Mouse (Mus musculus): Measurements from ENCODE around the gene Grpr. TPM values are rescaled to one million over a fixed set of nuclear protein-coding genes. Genes with fewer than 3 reads are reported as not detected.

Gene Grpr
- total RNA-seq (2014; rRNA removed) (not detected in 2 replicates), polyA plus RNA-seq (2012; rRNA removed) (not detected in 2 replicates)

GRCm38 (mm10) chrX:163549666-163550065, at the start of gene Grpr:
Gene Grpr, minus strand, starts transcription at chrX:163549677.
- Histone ChIP-seq H3K36me3 (ENCODE audit: control insufficient read depth, insufficient read depth, low read length) (no peaks in the 10 kb centered on the region), H3K27ac (replicated peaks; ENCODE audit: insufficient read depth, low read depth, low read length) (no peak within 1 kb of the TSS), H3K79me2 (ENCODE audit: control insufficient read depth, insufficient read depth, low read length) (no peaks in the 10 kb centered on the region), H3K4me1 (ENCODE audit: control insufficient read depth, insufficient read depth, low read length) (no peaks in the 10 kb centered on the region), H3K4me3 (ENCODE audit: insufficient read depth, low read depth, low read length) (no peak within 1 kb of the TSS), H3K9ac (ENCODE audit: low read depth, low read length) (no peak within 1 kb of the TSS), H3K27me3 (ENCODE audit: control insufficient read depth, insufficient read depth, low read length) (no peaks in the 10 kb centered on the region)
- TF ChIP-seq CTCF (IDR thresholded peaks at IDR 0.05; ENCODE audit: low read depth, low read length) (peak; percentile 45), POLR2A (IDR thresholded peaks at IDR 0.05; ENCODE audit: extremely low read depth, insufficient read depth, low read length) (no peak)
- 10% methylated on average over 7 of the region's 7 CpGs for WGBS
- DNase-seq (ENCODE audit: extremely low read depth, low read depth, low spot score): no peak

- no peak overlapping the region for H3K9ac ChIP-seq (ENCODE audit: low read depth, low read length)
- no peaks in the 10 kb centered on the region for H3K36me3 ChIP-seq (ENCODE audit: control insufficient read depth, insufficient read depth, low read length)
- DNase-seq (ENCODE audit: extremely low read depth, low read depth, low spot score): no peak
- H3K4me3 ChIP-seq (ENCODE audit: insufficient read depth, low read depth, low read length): no peak overlapping the region
- 58% methylated on average over 3 of the region's 3 CpGs for WGBS
- no peaks in the 10 kb centered on the region for H3K79me2 ChIP-seq (ENCODE audit: control insufficient read depth, insufficient read depth, low read length)
- TF ChIP-seq CTCF (IDR thresholded peaks at IDR 0.05; ENCODE audit: low read depth, low read length) (no peak), POLR2A (IDR thresholded peaks at IDR 0.05; ENCODE audit: extremely low read depth, insufficient read depth, low read length) (no peak)
- no peaks in the 10 kb centered on the region for H3K4me1 ChIP-seq (ENCODE audit: control insufficient read depth, insufficient read depth, low read length)
- H3K27me3 ChIP-seq (ENCODE audit: control insufficient read depth, insufficient read depth, low read length): no peaks in the 10 kb centered on the region
- no peak overlapping the region for H3K27ac ChIP-seq (replicated peaks; ENCODE audit: insufficient read depth, low read depth, low read length)
These were observed 11.0 kb upstream of the Grpr start for GRCm38 (mm10) chrX:163560521-163560920.

- Histone ChIP-seq H3K79me2 (ENCODE audit: control insufficient read depth, insufficient read depth, low read length) (no peaks in the 10 kb centered on the region), H3K4me1 (ENCODE audit: control insufficient read depth, insufficient read depth, low read length) (no peaks in the 10 kb centered on the region), H3K4me3 (ENCODE audit: insufficient read depth, low read depth, low read length) (no peak overlapping the region), H3K9ac (ENCODE audit: low read depth, low read length) (no peak overlapping the region), H3K36me3 (ENCODE audit: control insufficient read depth, insufficient read depth, low read length) (no peaks in the 10 kb centered on the region), H3K27ac (replicated peaks; ENCODE audit: insufficient read depth, low read depth, low read length) (no peak overlapping the region), H3K27me3 (ENCODE audit: control insufficient read depth, insufficient read depth, low read length) (no peaks in the 10 kb centered on the region)
- TF ChIP-seq CTCF (IDR thresholded peaks at IDR 0.05; ENCODE audit: low read depth, low read length) (no peak), POLR2A (IDR thresholded peaks at IDR 0.05; ENCODE audit: extremely low read depth, insufficient read depth, low read length) (no peak)
- WGBS: 80% methylated on average over 5 of the region's 5 CpGs
- no peak for DNase-seq (ENCODE audit: extremely low read depth, low read depth, low spot score)
These were observed 2.4 kb downstream of the Grpr start for GRCm38 (mm10) chrX:163547042-163547441.

GRCm38 (mm10) chrX:163532836-163533235, 16.6 kb downstream of the Grpr start:
- DNase-seq (ENCODE audit: extremely low read depth, low read depth, low spot score): no peak
- no peak for TF ChIP-seq CTCF (IDR thresholded peaks at IDR 0.05; ENCODE audit: low read depth, low read length)
- no peak for TF ChIP-seq POLR2A (IDR thresholded peaks at IDR 0.05; ENCODE audit: extremely low read depth, insufficient read depth, low read length)
- Histone ChIP-seq H3K4me3 (ENCODE audit: insufficient read depth, low read depth, low read length) (no peak overlapping the region), H3K27me3 (ENCODE audit: control insufficient read depth, insufficient read depth, low read length) (no peaks in the 10 kb centered on the region), H3K9ac (ENCODE audit: low read depth, low read length) (no peak overlapping the region), H3K27ac (replicated peaks; ENCODE audit: insufficient read depth, low read depth, low read length) (no peak overlapping the region), H3K4me1 (ENCODE audit: control insufficient read depth, insufficient read depth, low read length) (no peaks in the 10 kb centered on the region), H3K79me2 (ENCODE audit: control insufficient read depth, insufficient read depth, low read length) (no peaks in the 10 kb centered on the region), H3K36me3 (ENCODE audit: control insufficient read depth, insufficient read depth, low read length) (no peaks in the 10 kb centered on the region)
- 80% methylated on average over 2 of the region's 2 CpGs for WGBS

GRCm38 (mm10) chrX:163518963-163519541, 30.4 kb downstream of the Grpr start:
- Histone ChIP-seq H3K27ac (replicated peaks; ENCODE audit: insufficient read depth, low read depth, low read length) (no peak overlapping the region), H3K9ac (ENCODE audit: low read depth, low read length) (no peak overlapping the region), H3K36me3 (ENCODE audit: control insufficient read depth, insufficient read depth, low read length) (no peaks in the 10 kb centered on the region), H3K27me3 (ENCODE audit: control insufficient read depth, insufficient read depth, low read length) (no peaks in the 10 kb centered on the region), H3K79me2 (ENCODE audit: control insufficient read depth, insufficient read depth, low read length) (no peaks in the 10 kb centered on the region), H3K4me3 (ENCODE audit: insufficient read depth, low read depth, low read length) (no peak overlapping the region), H3K4me1 (ENCODE audit: control insufficient read depth, insufficient read depth, low read length) (no peaks in the 10 kb centered on the region)
- no peak for DNase-seq (ENCODE audit: extremely low read depth, low read depth, low spot score)
- WGBS: 64% methylated on average over 4 of the region's 4 CpGs
- TF ChIP-seq POLR2A (IDR thresholded peaks at IDR 0.05; ENCODE audit: extremely low read depth, insufficient read depth, low read length): no peak
- no peak for TF ChIP-seq CTCF (IDR thresholded peaks at IDR 0.05; ENCODE audit: low read depth, low read length)

GRCm38 (mm10) chrX:163511766-163512165, 37.7 kb downstream of the Grpr start:
- WGBS: 48% methylated on average over 2 of the region's 2 CpGs
- H3K27ac ChIP-seq (replicated peaks; ENCODE audit: insufficient read depth, low read depth, low read length): no peak overlapping the region

More at GRCm38 (mm10) chrX:163511766-163512165, 37.7 kb downstream of the Grpr start:
- Histone ChIP-seq H3K4me3 (ENCODE audit: insufficient read depth, low read depth, low read length) (no peak overlapping the region), H3K9ac (ENCODE audit: low read depth, low read length) (no peak overlapping the region), H3K79me2 (ENCODE audit: control insufficient read depth, insufficient read depth, low read length) (no peaks in the 10 kb centered on the region), H3K4me1 (ENCODE audit: control insufficient read depth, insufficient read depth, low read length) (no peaks in the 10 kb centered on the region), H3K27me3 (ENCODE audit: control insufficient read depth, insufficient read depth, low read length) (no peaks in the 10 kb centered on the region), H3K36me3 (ENCODE audit: control insufficient read depth, insufficient read depth, low read length) (no peaks in the 10 kb centered on the region)
- TF ChIP-seq POLR2A (IDR thresholded peaks at IDR 0.05; ENCODE audit: extremely low read depth, insufficient read depth, low read length): no peak
- no peak for TF ChIP-seq CTCF (IDR thresholded peaks at IDR 0.05; ENCODE audit: low read depth, low read length)
- DNase-seq (ENCODE audit: extremely low read depth, low read depth, low spot score): no peak
